Mouse (Mus musculus): ENCODE data around the gene Zfp408. TPM values are rescaled to one million over a fixed set of nuclear protein-coding genes. Genes with fewer than 3 reads are reported as not detected.

Zfp408 gene
- total RNA-seq, 2 experiments from 2014 or later: 9.3 to 11.1 TPM

GRCm38 (mm10) chr2:91655388-91655787 lies 5.8 kb upstream of the Zfp408 start:
- no peak for DNase-seq (ENCODE audit: low spot score in 2 of 2)
- intact Hi-C loops (cut with DNase I): no loop called here

- intact Hi-C loops (cut with DNase I): no loop called here
- peak; percentile 45 to 81 for DNase-seq (ENCODE audit: low spot score in 2 of 2)
Observed at GRCm38 (mm10) chr2:91652863-91653262, 3.3 kb upstream of the Zfp408 start.

GRCm38 (mm10) chr2:91651458-91652258 lies 2.1 kb upstream of the Zfp408 start:
- no peak for DNase-seq (ENCODE audit: low spot score in 2 of 2)
- intact Hi-C loops (cut with DNase I): no loop called here

- no peak for DNase-seq (ENCODE audit: low spot score in 2 of 2)
- intact Hi-C loops (cut with DNase I): no loop called here
Observed at GRCm38 (mm10) chr2:91650360-91650995, 887 bp upstream of the Zfp408 start.

- intact Hi-C loops (cut with DNase I): no loop called here
- DNase-seq (ENCODE audit: low spot score in 2 of 2): no peak
Observed at GRCm38 (mm10) chr2:91649152-91649551, 439 bp downstream of the Zfp408 start.

- intact Hi-C loops (cut with DNase I): no loop called here
- DNase-seq (ENCODE audit: low spot score in 2 of 2): peak; percentile 37 to 58
Observed at GRCm38 (mm10) chr2:91646733-91647132, 2.9 kb downstream of the Zfp408 start.

- no peak for DNase-seq (ENCODE audit: low spot score in 2 of 2)
- intact Hi-C loops (cut with DNase I): no loop called here
Observed at GRCm38 (mm10) chr2:91645811-91646210, 3.8 kb downstream of the Zfp408 start.

GRCm38 (mm10) chr2:91645354-91645753 lies 4.2 kb downstream of the Zfp408 start:
- no peak for DNase-seq (ENCODE audit: low spot score in 2 of 2)
- intact Hi-C loops (cut with DNase I): no loop called here

GRCm38 (mm10) chr2:91644021-91644420 lies 5.6 kb downstream of the Zfp408 start:
- no peak for DNase-seq (ENCODE audit: low spot score in 2 of 2)
- intact Hi-C loops (cut with DNase I): no loop called here

GRCm38 (mm10) chr2:91642825-91643415 lies 6.7 kb downstream of the Zfp408 start:
- DNase-seq (ENCODE audit: low spot score in 2 of 2): no peak
- intact Hi-C loops (cut with DNase I): no loop called here

GRCm38 (mm10) chr2:91638931-91639330 lies 10.7 kb downstream of the Zfp408 start:
- intact Hi-C loops (cut with DNase I): no loop called here
- no peak for DNase-seq (ENCODE audit: low spot score in 2 of 2)

- intact Hi-C loops (cut with DNase I): no loop called here
- no peak for DNase-seq (ENCODE audit: low spot score in 2 of 2)
Observed at GRCm38 (mm10) chr2:91636727-91637338, 12.8 kb downstream of the Zfp408 start.

GRCm38 (mm10) chr2:91636229-91636628 lies 13.4 kb downstream of the Zfp408 start, which contains the start of gene F2:
F2 (minus strand) TSS chr2:91636414.
- no peak for DNase-seq (ENCODE audit: low spot score in 2 of 2)
- intact Hi-C loops (cut with DNase I): no loop called here

GRCm38 (mm10) chr2:91635486-91635885 lies 14.1 kb downstream of the Zfp408 start:
- DNase-seq (ENCODE audit: low spot score in 2 of 2): no peak
- intact Hi-C loops (cut with DNase I): no loop called here

GRCm38 (mm10) chr2:91634841-91635240 lies 14.8 kb downstream of the Zfp408 start:
- peak in 1 of 2 experiments; percentile 57 for DNase-seq (ENCODE audit: low spot score in 2 of 2)
- intact Hi-C loops (cut with DNase I): no loop called here

- intact Hi-C loops (cut with DNase I): no loop called here
- DNase-seq (ENCODE audit: low spot score in 2 of 2): no peak
Observed at GRCm38 (mm10) chr2:91633334-91633977, 16.1 kb downstream of the Zfp408 start.

- intact Hi-C loops (cut with DNase I): no loop called here
- no peak for DNase-seq (ENCODE audit: low spot score in 2 of 2)
Observed at GRCm38 (mm10) chr2:91632316-91632715, 17.3 kb downstream of the Zfp408 start.

GRCm38 (mm10) chr2:91631826-91632225 lies 17.8 kb downstream of the Zfp408 start:
- intact Hi-C loops (cut with DNase I): no loop called here
- DNase-seq (ENCODE audit: low spot score in 2 of 2): no peak

- no peak for DNase-seq (ENCODE audit: low spot score in 2 of 2)
- intact Hi-C loops (cut with DNase I): no loop called here
Observed at GRCm38 (mm10) chr2:91630384-91630783, 19.2 kb downstream of the Zfp408 start.

GRCm38 (mm10) chr2:91629682-91630081 lies 19.9 kb downstream of the Zfp408 start:
- intact Hi-C loops (cut with DNase I): no loop called here
- DNase-seq (ENCODE audit: low spot score in 2 of 2): peak in 1 of 2 experiments; percentile 81
